In the genomic region with DNA sequence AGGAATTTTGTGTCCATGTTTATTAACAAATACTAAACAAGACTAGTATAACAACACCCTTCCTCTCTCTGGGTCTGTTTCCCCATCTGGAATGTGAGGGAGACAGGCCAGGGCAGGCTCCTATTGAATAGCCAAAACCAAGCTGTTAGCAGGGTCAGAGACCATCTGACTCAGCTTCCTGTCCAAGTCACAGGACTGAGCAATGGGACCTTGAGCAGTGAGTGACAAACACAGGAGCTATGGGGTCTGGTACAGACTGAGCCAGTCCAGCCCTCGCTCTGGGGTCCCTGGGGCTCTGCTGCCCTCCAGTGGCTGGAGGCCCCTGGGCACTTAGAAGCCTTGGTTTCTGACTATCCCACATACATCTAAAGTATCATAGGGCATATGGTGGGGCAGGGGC, we compare ENCODE assay signal across 8 mouse cellular contexts.
DNase-seq lines count a peak whose midpoint lies in the region; ATAC-seq and TF ChIP-seq lines count a peak whose summit lies in the region.

No protein-coding gene starts in this region.

- H3K9me3 ChIP-seq in embryonic facial prominence, embryonic 14.5 days (ENCODE audit: control insufficient read depth, low read length), result no peaks in the 10 kb centered on the region
- no peaks in the 10 kb centered on the region for H3K9me3 ChIP-seq in heart, embryonic 11.5 days (replicated peaks; ENCODE audit: control insufficient read depth, low read length)
- H3K9me3 ChIP-seq in kidney, embryonic 16.5 days (ENCODE audit: low read length), result no peaks in the 10 kb centered on the region
- no peaks in the 10 kb centered on the region for H3K9me3 ChIP-seq in liver, embryonic 11.5 days (ENCODE audit: control insufficient read depth, low read length)

- TF ChIP-seq POLR2A in myocyte (IDR thresholded peaks at IDR 0.05; ENCODE audit: insufficient read length, low read depth), result no peak

- 0% methylated on average over 1 of the region's 1 CpGs for WGBS in embryonic facial prominence, embryonic 14.5 days
- 9% methylated on average over 1 of the region's 1 CpGs for WGBS in heart, embryonic 11.5 days (ENCODE audit: insufficient replicate concordance)
- 6% methylated on average over 1 of the region's 1 CpGs for WGBS in kidney, embryonic 16.5 days
- WGBS in liver, embryonic 11.5 days, result 6% methylated on average over 1 of the region's 1 CpGs

- H3K36me3 ChIP-seq in embryonic facial prominence, embryonic 14.5 days (ENCODE audit: control insufficient read depth, insufficient read depth, low read length), result no peaks in the 10 kb centered on the region
- H3K36me3 ChIP-seq in heart, embryonic 11.5 days (ENCODE audit: control insufficient read depth, insufficient read depth, low read length), result no peaks in the 10 kb centered on the region
- H3K36me3 ChIP-seq in kidney, embryonic 16.5 days (ENCODE audit: insufficient read depth, low read length), result no peaks in the 10 kb centered on the region
- H3K36me3 ChIP-seq in liver, embryonic 11.5 days (ENCODE audit: control insufficient read depth, insufficient read depth, low read length), result no peaks in the 10 kb centered on the region
- H3K36me3 ChIP-seq in myocyte (ENCODE audit: control insufficient read depth, insufficient read depth), result no peaks in the 10 kb centered on the region

- no peaks in the 10 kb centered on the region for H3K27me3 ChIP-seq in embryonic facial prominence, embryonic 14.5 days (replicated peaks; ENCODE audit: control insufficient read depth, insufficient read depth, low read length)
- no peaks in the 10 kb centered on the region for H3K27me3 ChIP-seq in heart, embryonic 11.5 days (ENCODE audit: control insufficient read depth, insufficient read depth, low read length)
- H3K27me3 ChIP-seq in kidney, embryonic 16.5 days (ENCODE audit: insufficient read depth, low read length), result peaks cover 2% of the 10 kb centered on the region; the same call in 1 of the 2 replicates
- H3K27me3 ChIP-seq in liver, embryonic 11.5 days (replicated peaks; ENCODE audit: control insufficient read depth, insufficient read depth, low read length), result no peaks in the 10 kb centered on the region
- no peaks in the 10 kb centered on the region for H3K27me3 ChIP-seq in myocyte (ENCODE audit: control insufficient read depth, insufficient read depth, insufficient read length)

- peak; percentile 87 for ATAC-seq in embryonic facial prominence, embryonic 14.5 days (ENCODE audit: low read depth)
- ATAC-seq in heart, embryonic 11.5 days (replicated peaks; ENCODE audit: insufficient number of reproducible peaks, low FRiP score, low TSS enrichment), result peak; percentile 35; the same call in 1 of the 2 replicates
- peak; percentile 90 for ATAC-seq in kidney, embryonic 16.5 days (ENCODE audit: low FRiP score, low TSS enrichment)
- peak; percentile 70 for ATAC-seq in liver, embryonic 11.5 days (replicated peaks; ENCODE audit: low FRiP score)

- no peak overlapping the region for H3K9ac ChIP-seq in embryonic facial prominence, embryonic 14.5 days (ENCODE audit: low read depth, low read length)
- H3K9ac ChIP-seq in heart, embryonic 11.5 days (ENCODE audit: low read depth, low read length), result no peak overlapping the region
- H3K9ac ChIP-seq in kidney, embryonic 16.5 days (replicated peaks; ENCODE audit: low read length), result no peak overlapping the region
- H3K9ac ChIP-seq in liver, embryonic 11.5 days (ENCODE audit: low read depth, low read length), result no peak overlapping the region

- DNase-seq in 3134 (ENCODE audit: extremely low read depth, insufficient read length, low spot score), result peak; percentile 92
- peak; percentile 90 for DNase-seq in adrenal gland, postnatal 25 days
- peak; percentile 79 for DNase-seq in embryonic facial prominence, embryonic 14.5 days (ENCODE audit: low spot score)
- peak; percentile 63 for DNase-seq in liver, embryonic 11.5 days (ENCODE audit: low spot score)
- DNase-seq in spleen, postnatal 4 days (ENCODE audit: low spot score in 2 of 2), result peak; percentile 61 to 80

- no peak overlapping the region for H3K4me3 ChIP-seq in embryonic facial prominence, embryonic 14.5 days (ENCODE audit: low read depth, low read length)
- no peak overlapping the region for H3K4me3 ChIP-seq in heart, embryonic 11.5 days (ENCODE audit: low read depth, low read length)
- no peak overlapping the region for H3K4me3 ChIP-seq in kidney, embryonic 16.5 days (ENCODE audit: low read length)
- H3K4me3 ChIP-seq in liver, embryonic 11.5 days (ENCODE audit: low read depth, low read length), result no peak overlapping the region
- no peak overlapping the region for H3K4me3 ChIP-seq in myocyte

- no peak overlapping the region for H3ac ChIP-seq in myocyte (ENCODE audit: control insufficient read depth, insufficient read length)

- no peak overlapping the region for H3K4me2 ChIP-seq in embryonic facial prominence, embryonic 14.5 days (ENCODE audit: low read depth, low read length)
- no peak overlapping the region for H3K4me2 ChIP-seq in heart, embryonic 11.5 days
- H3K4me2 ChIP-seq in kidney, embryonic 16.5 days (replicated peaks; ENCODE audit: low read depth, low read length), result no peak overlapping the region
- H3K4me2 ChIP-seq in liver, embryonic 11.5 days, result no peak overlapping the region
- H3K4me2 ChIP-seq in myocyte (ENCODE audit: low read depth), result peak overlapping the region; percentile 51

- no peak overlapping the region for H3K27ac ChIP-seq in embryonic facial prominence, embryonic 14.5 days (replicated peaks; ENCODE audit: low read depth, low read length)
- no peak overlapping the region for H3K27ac ChIP-seq in heart, embryonic 11.5 days (ENCODE audit: low read depth, low read length)
- no peak overlapping the region for H3K27ac ChIP-seq in kidney, embryonic 16.5 days (ENCODE audit: low read length)
- H3K27ac ChIP-seq in liver, embryonic 11.5 days (ENCODE audit: low read depth, low read length), result no peak overlapping the region

- no peaks in the 10 kb centered on the region for H3K4me1 ChIP-seq in embryonic facial prominence, embryonic 14.5 days (ENCODE audit: control insufficient read depth, insufficient read depth, low read length)
- peaks cover 10% of the 10 kb centered on the region for H3K4me1 ChIP-seq in heart, embryonic 11.5 days (ENCODE audit: control insufficient read depth, insufficient read depth, low read length)
- H3K4me1 ChIP-seq in kidney, embryonic 16.5 days (ENCODE audit: insufficient read depth, low read length), result peaks cover 8% of the 10 kb centered on the region; the same call in 1 of the 2 replicates
- H3K4me1 ChIP-seq in liver, embryonic 11.5 days (replicated peaks; ENCODE audit: control insufficient read depth, insufficient read depth, low read length), result peaks cover 12% of the 10 kb centered on the region

- H3K79me2 ChIP-seq in myocyte (ENCODE audit: control insufficient read depth, insufficient read depth), result no peaks in the 10 kb centered on the region

TF ChIP-seq in myocyte, 11 proteins besides CTCF, POLR2A, EP300 and RAD21:
- TF ChIP-seq E2F4 (IDR thresholded peaks at IDR 0.05; ENCODE audit: insufficient read depth) (no peak), CEBPB (IDR thresholded peaks at IDR 0.05; ENCODE audit: insufficient read depth, poor library complexity, severe bottlenecking) (0 out of 2 replicates have a peak, but pooled peaks have one; percentile 10), USF1 (IDR thresholded peaks at IDR 0.05; ENCODE audit: low read depth) (no peak), MYOD1 (IDR thresholded peaks at IDR 0.05; ENCODE audit: control insufficient read depth in 1 of 3, insufficient read length in 2 of 3, low read depth in 2 of 3) (peak in 2 of 3 experiments; percentile 50 to 76)

Comparison
In these comparisons a context has a peak if more than half of its experiments do, and no peak if none do; other contexts are left out.
1. ATAC-seq: peak in every context shown above with its lines; median percentile 90 in kidney, embryonic 16.5 days; 87 in embryonic facial prominence, embryonic 14.5 days; 70 in liver, embryonic 11.5 days; 35 in heart, embryonic 11.5 days.